ENCODE assay signal across 8 mouse cellular contexts in genomic region chr12:112012511-112013270, GRCm38 (mm10). TPM values are rescaled to one million over a fixed set of nuclear protein-coding genes. Genes with fewer than 3 reads are reported as not detected.
DNase-seq lines count a peak whose midpoint lies in the region; ATAC-seq and TF ChIP-seq lines count a peak whose summit lies in the region.

No protein-coding gene starts in this region.

- no peaks in the 10 kb centered on the region for H3K36me3 ChIP-seq in heart, embryonic 14.5 days (ENCODE audit: control insufficient read depth, insufficient read depth, low read length)
- no peaks in the 10 kb centered on the region for H3K36me3 ChIP-seq in forebrain, embryonic 12.5 days (replicated peaks)
- no peaks in the 10 kb centered on the region for H3K36me3 ChIP-seq in midbrain, postnatal 0 days (ENCODE audit: insufficient read depth, low read length)

- H3K4me3 ChIP-seq in heart, embryonic 14.5 days (ENCODE audit: control insufficient read depth in 1 of 2, insufficient read depth in 1 of 2, low read depth in 1 of 2, low read length in 2 of 2), result no peak overlapping the region
- peak overlapping the region; percentile 16 for H3K4me3 ChIP-seq in forebrain, embryonic 12.5 days (replicated peaks)
- H3K4me3 ChIP-seq in midbrain, postnatal 0 days (ENCODE audit: low read depth, low read length), result no peak overlapping the region

- H3K27me3 ChIP-seq in heart, embryonic 14.5 days (ENCODE audit: control insufficient read depth, insufficient read depth, low read length), result no peaks in the 10 kb centered on the region; the same call in 1 of the 2 replicates
- H3K27me3 ChIP-seq in forebrain, embryonic 12.5 days, result no peaks in the 10 kb centered on the region
- H3K27me3 ChIP-seq in midbrain, postnatal 0 days (ENCODE audit: insufficient read depth, low read length), result no peaks in the 10 kb centered on the region

- H3K9ac ChIP-seq in heart, embryonic 14.5 days (ENCODE audit: low read length), result no peak overlapping the region
- H3K9ac ChIP-seq in forebrain, embryonic 12.5 days, result peak overlapping the region; percentile 21
- no peak overlapping the region; the same call in 1 of the 2 replicates for H3K9ac ChIP-seq in midbrain, postnatal 0 days (replicated peaks; ENCODE audit: low read length, poor library complexity, severe bottlenecking)

- no peak for DNase-seq in heart, postnatal 14 days
- peak; percentile 46 for DNase-seq in kidney, postnatal 10 days
- DNase-seq in midbrain, postnatal 0 days (ENCODE audit: low spot score), result no peak
- no peak for DNase-seq in gastrocnemius, postnatal 10 days
- no peak for DNase-seq in right cerebral cortex, postnatal 10 days (ENCODE audit: low spot score in 2 of 2)
- no peak for DNase-seq in adipocyte (ENCODE audit: low spot score)

- ATAC-seq in heart, embryonic 14.5 days (ENCODE audit: insufficient number of reproducible peaks, insufficient read depth, low FRiP score, low read depth), result no peak
- ATAC-seq in forebrain, embryonic 12.5 days (ENCODE audit: low FRiP score), result peak; percentile 92
- no peak for ATAC-seq in midbrain, postnatal 0 days (ENCODE audit: low FRiP score)

- no peak overlapping the region for H3K27ac ChIP-seq in heart, embryonic 14.5 days (replicated peaks in 1 of 2; ENCODE audit: control insufficient read depth in 1 of 2, insufficient read depth in 1 of 2, low read depth in 2 of 2, low read length in 2 of 2)
- peak overlapping the region; percentile 90 for H3K27ac ChIP-seq in forebrain, embryonic 12.5 days
- no peak overlapping the region for H3K27ac ChIP-seq in midbrain, postnatal 0 days (ENCODE audit: low read depth, low read length)

- no peaks in the 10 kb centered on the region for H3K4me1 ChIP-seq in heart, embryonic 14.5 days (ENCODE audit: control insufficient read depth in 2 of 2, insufficient read depth in 2 of 2, low read length in 2 of 2)
- peaks cover 14% of the 10 kb centered on the region for H3K4me1 ChIP-seq in forebrain, embryonic 12.5 days
- H3K4me1 ChIP-seq in midbrain, postnatal 0 days (ENCODE audit: insufficient read depth, low read length), result no peaks in the 10 kb centered on the region

- intact Hi-C loops in heart, postnatal 14 days (cut with DNase I), result no loop called here

- peak overlapping the region; percentile 43 for H3K4me2 ChIP-seq in heart, embryonic 14.5 days (ENCODE audit: low read length)
- peak overlapping the region; percentile 45 for H3K4me2 ChIP-seq in forebrain, embryonic 12.5 days
- peak overlapping the region; percentile 23 for H3K4me2 ChIP-seq in midbrain, postnatal 0 days (ENCODE audit: low read depth, low read length, poor library complexity, severe bottlenecking)

- no peak for TF ChIP-seq CTCF in midbrain, postnatal 0 days (IDR thresholded peaks at IDR 0.05)

- WGBS in heart, embryonic 14.5 days, result 29% methylated on average over 12 of the region's 12 CpGs
- 21% methylated on average over 12 of the region's 12 CpGs for WGBS in forebrain, embryonic 12.5 days
- WGBS in midbrain, postnatal 0 days, result 19% methylated on average over 11 of the region's 12 CpGs

- H3K9me3 ChIP-seq in heart, embryonic 14.5 days (ENCODE audit: control insufficient read depth, low read length), result no peaks in the 10 kb centered on the region
- H3K9me3 ChIP-seq in forebrain, embryonic 12.5 days, result no peaks in the 10 kb centered on the region
- no peaks in the 10 kb centered on the region for H3K9me3 ChIP-seq in midbrain, postnatal 0 days (ENCODE audit: low read length)

RNA-seq across cellular contexts. Expression of gene Rd3l, which starts 31.6 kb away (rescaled TPM):
- 1.0 and 1.9 TPM in 2 replicates for polyA plus RNA-seq in heart, embryonic 14.5 days (2014; fragmentation: Nextera tagmentation; extraction: Ambion mirVana)
- under 1 TPM in 1 of 2 experiments, not detected in 1; 0.34 TPM for total RNA-seq in heart, postnatal 14 days (2021)
- polyA plus RNA-seq in forebrain, embryonic 12.5 days (2016; fragmentation: Nextera tagmentation; extraction: Ambion mirVana), result not detected in 2 replicates
- 0.38 TPM in 1 of 2 replicates, not detected in the other for total RNA-seq in midbrain, postnatal 0 days (2014; rRNA removed)
- polyA plus RNA-seq in midbrain, postnatal 0 days (2015; fragmentation: Nextera tagmentation; extraction: Ambion mirVana), result 0.34 TPM in 1 of 2 replicates, not detected in the other
- total RNA-seq in gastrocnemius, postnatal 10 days (2021), result not detected

RNA-seq across cellular contexts. Expression of gene Tdrd9, which starts 41.3 kb away (rescaled TPM):
- polyA plus RNA-seq in heart, embryonic 14.5 days (2014; fragmentation: Nextera tagmentation; extraction: Ambion mirVana), result 0.16 and 0.49 TPM in 2 replicates
- 1 to 10 TPM in 1 of 2 experiments, under 1 TPM in 1; 0.17 to 1.1 TPM for total RNA-seq in heart, postnatal 14 days (2021)
- polyA plus RNA-seq in forebrain, embryonic 12.5 days (2016; fragmentation: Nextera tagmentation; extraction: Ambion mirVana), result 1.2 and 2.0 TPM in 2 replicates
- 0.19 and 1.5 TPM in 2 replicates for total RNA-seq in midbrain, postnatal 0 days (2014; rRNA removed)
- polyA plus RNA-seq in midbrain, postnatal 0 days (2015; fragmentation: Nextera tagmentation; extraction: Ambion mirVana), result 0.26 and 0.39 TPM in 2 replicates
- total RNA-seq in gastrocnemius, postnatal 10 days (2021), result under 1 TPM; 0.36 to 0.59 TPM

RNA-seq across cellular contexts. Expression of gene Atp5mpl, which starts 45.9 kb away (rescaled TPM):
- polyA plus RNA-seq in heart, embryonic 14.5 days (2014; fragmentation: Nextera tagmentation; extraction: Ambion mirVana), result 1,909 and 2,053 TPM in 2 replicates
- total RNA-seq in heart, postnatal 14 days (2021), result 1,000 to 10,000 TPM; 1,406 to 1,431 TPM
- polyA plus RNA-seq in forebrain, embryonic 12.5 days (2016; fragmentation: Nextera tagmentation; extraction: Ambion mirVana), result 590 and 598 TPM in 2 replicates
- total RNA-seq in midbrain, postnatal 0 days (2014; rRNA removed), result 172 and 371 TPM in 2 replicates
- polyA plus RNA-seq in midbrain, postnatal 0 days (2015; fragmentation: Nextera tagmentation; extraction: Ambion mirVana), result 836 and 886 TPM in 2 replicates
- 100 to 1,000 TPM; 846 to 916 TPM for total RNA-seq in gastrocnemius, postnatal 10 days (2021)
